ENCODE assay signal across 7 mouse cellular contexts in the genomic region with DNA sequence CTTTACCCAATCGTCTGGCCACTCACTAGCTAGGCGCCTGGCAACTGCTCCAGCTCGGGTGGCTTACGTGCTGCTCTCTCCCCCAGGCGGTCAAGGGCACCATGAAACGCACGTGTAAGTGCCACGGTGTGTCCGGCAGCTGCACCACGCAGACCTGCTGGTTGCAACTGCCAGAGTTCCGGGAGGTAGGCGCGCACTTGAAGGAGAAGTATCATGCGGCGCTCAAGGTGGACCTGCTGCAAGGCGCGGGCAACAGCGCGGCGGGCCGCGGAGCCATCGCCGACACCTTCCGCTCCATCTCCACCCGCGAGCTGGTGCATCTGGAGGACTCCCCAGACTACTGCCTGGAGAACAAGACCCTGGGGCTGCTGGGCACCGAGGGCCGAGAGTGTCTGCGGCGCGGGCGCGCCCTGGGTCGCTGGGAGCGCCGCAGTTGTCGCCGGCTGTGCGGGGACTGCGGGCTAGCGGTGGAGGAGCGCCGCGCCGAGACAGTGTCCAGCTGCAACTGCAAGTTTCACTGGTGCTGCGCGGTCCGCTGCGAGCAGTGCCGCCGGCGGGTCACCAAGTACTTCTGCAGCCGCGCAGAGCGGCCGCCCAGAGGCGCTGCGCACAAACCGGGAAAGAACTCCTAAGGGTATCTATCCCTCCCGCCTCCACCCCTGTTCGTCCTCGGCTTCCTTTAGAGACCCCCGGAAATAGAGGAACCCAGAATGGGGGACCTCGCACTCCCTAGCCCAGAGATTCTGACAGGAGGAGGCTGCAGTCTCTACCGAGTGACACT. TPM values are rescaled to one million over a fixed set of nuclear protein-coding genes. Genes with fewer than 3 reads are reported as not detected.
DNase-seq lines count a peak whose midpoint lies in the region; ATAC-seq lines count a peak whose summit lies in the region.

No protein-coding gene starts in this region.

- H3K4me1 ChIP-seq in embryonic facial prominence, embryonic 13.5 days, result peaks cover 30% of the 10 kb centered on the region
- H3K4me1 ChIP-seq in hindbrain, embryonic 11.5 days (replicated peaks; ENCODE audit: control insufficient read depth, insufficient read depth, low read length), result peaks cover 15% of the 10 kb centered on the region
- H3K4me1 ChIP-seq in limb, embryonic 13.5 days, result peaks cover 31% of the 10 kb centered on the region
- peaks cover 44% of the 10 kb centered on the region for H3K4me1 ChIP-seq in neural tube, embryonic 15.5 days

- no peaks in the 10 kb centered on the region for H3K36me3 ChIP-seq in embryonic facial prominence, embryonic 13.5 days
- H3K36me3 ChIP-seq in hindbrain, embryonic 11.5 days (ENCODE audit: control insufficient read depth, insufficient read depth, low read length), result no peaks in the 10 kb centered on the region
- no peaks in the 10 kb centered on the region for H3K36me3 ChIP-seq in limb, embryonic 13.5 days
- H3K36me3 ChIP-seq in neural tube, embryonic 15.5 days, result no peaks in the 10 kb centered on the region

- H3K27ac ChIP-seq in embryonic facial prominence, embryonic 13.5 days, result no peak overlapping the region
- H3K27ac ChIP-seq in hindbrain, embryonic 11.5 days (ENCODE audit: low read depth, low read length), result no peak overlapping the region
- no peak overlapping the region for H3K27ac ChIP-seq in limb, embryonic 13.5 days
- no peak overlapping the region for H3K27ac ChIP-seq in neural tube, embryonic 15.5 days (replicated peaks)

- under 1% methylated on average over 66 of the region's 66 CpGs for WGBS in embryonic facial prominence, embryonic 13.5 days
- under 1% methylated on average over 62 of the region's 66 CpGs for WGBS in hindbrain, embryonic 11.5 days
- under 1% methylated on average over 65 of the region's 66 CpGs for WGBS in limb, embryonic 13.5 days
- under 1% methylated on average over 64 of the region's 66 CpGs for WGBS in neural tube, embryonic 15.5 days

- H3K9ac ChIP-seq in embryonic facial prominence, embryonic 13.5 days, result peak overlapping the region; percentile 55
- H3K9ac ChIP-seq in hindbrain, embryonic 11.5 days (ENCODE audit: low read depth, low read length), result peak overlapping the region; percentile 35
- H3K9ac ChIP-seq in limb, embryonic 13.5 days, result peak overlapping the region; percentile 59
- H3K9ac ChIP-seq in neural tube, embryonic 15.5 days (replicated peaks), result peak overlapping the region; percentile 48

- ATAC-seq in embryonic facial prominence, embryonic 13.5 days (ENCODE audit: insufficient number of reproducible peaks, insufficient read depth, low FRiP score, low TSS enrichment, low read depth), result no peak
- peak; percentile 34; the same call in 1 of the 2 replicates for ATAC-seq in hindbrain, embryonic 11.5 days (ENCODE audit: low FRiP score)
- peak; percentile 15; the same call in 1 of the 2 replicates for ATAC-seq in limb, embryonic 13.5 days (ENCODE audit: low FRiP score, low read depth)
- ATAC-seq in neural tube, embryonic 15.5 days (ENCODE audit: low FRiP score), result peak; percentile 69; the same call in 1 of the 2 replicates

- peak overlapping the region; percentile 88 for H3K4me2 ChIP-seq in embryonic facial prominence, embryonic 13.5 days
- peak overlapping the region; percentile 85 for H3K4me2 ChIP-seq in hindbrain, embryonic 11.5 days (replicated peaks; ENCODE audit: low read depth, low read length)
- H3K4me2 ChIP-seq in limb, embryonic 13.5 days (replicated peaks), result peak overlapping the region; percentile 87
- H3K4me2 ChIP-seq in neural tube, embryonic 15.5 days, result peak overlapping the region; percentile 100

- no peaks in the 10 kb centered on the region for H3K9me3 ChIP-seq in embryonic facial prominence, embryonic 13.5 days
- no peaks in the 10 kb centered on the region for H3K9me3 ChIP-seq in hindbrain, embryonic 11.5 days (ENCODE audit: control insufficient read depth, low read length)
- no peaks in the 10 kb centered on the region for H3K9me3 ChIP-seq in limb, embryonic 13.5 days
- H3K9me3 ChIP-seq in neural tube, embryonic 15.5 days (replicated peaks), result no peaks in the 10 kb centered on the region

- DNase-seq in right cerebral cortex, postnatal 14 days, result peak; percentile 13
- no peak for DNase-seq in right cerebral cortex, postnatal 36 days (ENCODE audit: low spot score in 2 of 2)
- DNase-seq in hindbrain, embryonic 11.5 days (ENCODE audit: low spot score), result peak; percentile 72
- no peak for DNase-seq in natural killer cell, adult 2 months (ENCODE audit: low spot score in 2 of 2)

- H3K27me3 ChIP-seq in embryonic facial prominence, embryonic 13.5 days, result peaks cover 97% of the 10 kb centered on the region
- H3K27me3 ChIP-seq in hindbrain, embryonic 11.5 days (ENCODE audit: control insufficient read depth, insufficient read depth, low read length), result peaks cover 87% of the 10 kb centered on the region
- peaks cover 98% of the 10 kb centered on the region for H3K27me3 ChIP-seq in limb, embryonic 13.5 days
- peaks cover 73% of the 10 kb centered on the region for H3K27me3 ChIP-seq in neural tube, embryonic 15.5 days (replicated peaks)

- H3K4me3 ChIP-seq in embryonic facial prominence, embryonic 13.5 days, result peak overlapping the region; percentile 47
- peak overlapping the region; percentile 43 for H3K4me3 ChIP-seq in hindbrain, embryonic 11.5 days (ENCODE audit: low read depth, low read length)
- H3K4me3 ChIP-seq in limb, embryonic 13.5 days, result peak overlapping the region; percentile 49
- peak overlapping the region; percentile 54 for H3K4me3 ChIP-seq in neural tube, embryonic 15.5 days (replicated peaks)

RNA-seq across cellular contexts. Expression of a gene that starts 18.4 kb away (rescaled TPM):
- 0.21 and 0.25 TPM in 2 replicates for polyA plus RNA-seq in embryonic facial prominence, embryonic 13.5 days (2015; fragmentation: Nextera tagmentation; extraction: Ambion mirVana)
- polyA plus RNA-seq in hindbrain, embryonic 11.5 days (2014; fragmentation: Nextera tagmentation; extraction: Ambion mirVana), result 0.54 and 0.66 TPM in 2 replicates
- 0.05 and 0.29 TPM in 2 replicates for polyA plus RNA-seq in limb, embryonic 13.5 days (2015; fragmentation: Nextera tagmentation; extraction: Ambion mirVana)
- 0.05 and 0.14 TPM in 2 replicates for polyA plus RNA-seq in neural tube, embryonic 15.5 days (2015; fragmentation: Nextera tagmentation; extraction: Ambion mirVana)

RNA-seq across cellular contexts. Expression of a gene that starts 34.0 kb away (rescaled TPM):
- polyA plus RNA-seq in embryonic facial prominence, embryonic 13.5 days (2015; fragmentation: Nextera tagmentation; extraction: Ambion mirVana), result 0.29 and 0.49 TPM in 2 replicates
- polyA plus RNA-seq in hindbrain, embryonic 11.5 days (2014; fragmentation: Nextera tagmentation; extraction: Ambion mirVana), result 0.13 and 0.22 TPM in 2 replicates
- 0.34 and 0.41 TPM in 2 replicates for polyA plus RNA-seq in limb, embryonic 13.5 days (2015; fragmentation: Nextera tagmentation; extraction: Ambion mirVana)
- 0.41 and 0.69 TPM in 2 replicates for polyA plus RNA-seq in neural tube, embryonic 15.5 days (2015; fragmentation: Nextera tagmentation; extraction: Ambion mirVana)

RNA-seq across cellular contexts. Expression of a gene that starts 41.0 kb away (rescaled TPM):
- not detected in 2 replicates for polyA plus RNA-seq in embryonic facial prominence, embryonic 13.5 days (2015; fragmentation: Nextera tagmentation; extraction: Ambion mirVana)
- polyA plus RNA-seq in hindbrain, embryonic 11.5 days (2014; fragmentation: Nextera tagmentation; extraction: Ambion mirVana), result not detected in 2 replicates
- not detected in 2 replicates for polyA plus RNA-seq in limb, embryonic 13.5 days (2015; fragmentation: Nextera tagmentation; extraction: Ambion mirVana)
- not detected in 2 replicates for polyA plus RNA-seq in neural tube, embryonic 15.5 days (2015; fragmentation: Nextera tagmentation; extraction: Ambion mirVana)

RNA-seq across cellular contexts. Expression of a gene that starts 43.6 kb away (rescaled TPM):
- polyA plus RNA-seq in embryonic facial prominence, embryonic 13.5 days (2015; fragmentation: Nextera tagmentation; extraction: Ambion mirVana), result 485 and 503 TPM in 2 replicates
- polyA plus RNA-seq in hindbrain, embryonic 11.5 days (2014; fragmentation: Nextera tagmentation; extraction: Ambion mirVana), result 463 and 514 TPM in 2 replicates
- polyA plus RNA-seq in limb, embryonic 13.5 days (2015; fragmentation: Nextera tagmentation; extraction: Ambion mirVana), result 497 and 524 TPM in 2 replicates
- 714 and 813 TPM in 2 replicates for polyA plus RNA-seq in neural tube, embryonic 15.5 days (2015; fragmentation: Nextera tagmentation; extraction: Ambion mirVana)

RNA-seq across cellular contexts. Expression of a gene that starts 51.0 kb away (rescaled TPM):
- 29.3 and 32.1 TPM in 2 replicates for polyA plus RNA-seq in embryonic facial prominence, embryonic 13.5 days (2015; fragmentation: Nextera tagmentation; extraction: Ambion mirVana)
- 25.8 and 31.9 TPM in 2 replicates for polyA plus RNA-seq in hindbrain, embryonic 11.5 days (2014; fragmentation: Nextera tagmentation; extraction: Ambion mirVana)
- polyA plus RNA-seq in limb, embryonic 13.5 days (2015; fragmentation: Nextera tagmentation; extraction: Ambion mirVana), result 39.6 and 40.1 TPM in 2 replicates
- polyA plus RNA-seq in neural tube, embryonic 15.5 days (2015; fragmentation: Nextera tagmentation; extraction: Ambion mirVana), result 25.0 TPM in 2 replicates

Comparison
In these comparisons a context has a peak if more than half of its experiments do, and no peak if none do; other contexts are left out.
1. DNase-seq: peak in right cerebral cortex, postnatal 14 days (single experiment) and hindbrain, embryonic 11.5 days (single experiment); none in right cerebral cortex, postnatal 36 days (0 of 2) and natural killer cell, adult 2 months (0 of 2).
2. Peak in every context shown above with its lines, with median percentiles within 50 percentile points of each other: H3K4me2 ChIP-seq, H3K4me3 ChIP-seq and H3K9ac ChIP-seq.